Mouse (Mus musculus) midbrain, embryonic 15.5 days (tissue): ENCODE results near the gene Cacng7. TPM values are rescaled to one million over a fixed set of nuclear protein-coding genes. Genes with fewer than 3 reads are reported as not detected.

Experiments used
- ATAC-seq: fragments of 200-750 bp; cut with Nextera tagmentation; replicated peaks from 2 replicates; pipeline ENCODE4 v1.8.0; 2017; ENCODE audit warnings: moderate TSS enrichment
- H3K27ac ChIP-seq: fragments of 300-500 bp; sonication (generic); 2 replicates; pipeline ENCODE4 v1.5.1; 2015; ENCODE audit warnings: mild to moderate bottlenecking, inconsistent platforms
- H3K27me3 ChIP-seq: fragments of 300-500 bp; sonication (generic); replicated peaks from 2 replicates; pipeline ENCODE4 v1.6.1; 2015; ENCODE audit warnings: inconsistent platforms
- H3K36me3 ChIP-seq: fragments of 300-500 bp; sonication (generic); replicated peaks from 2 replicates; pipeline ENCODE4 v1.6.1; 2015; ENCODE audit warnings: inconsistent platforms
- H3K4me1 ChIP-seq: fragments of 300-500 bp; sonication (generic); 2 replicates; pipeline ENCODE4 v1.6.1; 2015; ENCODE audit warnings: inconsistent platforms
- H3K4me2 ChIP-seq: fragments of 300-500 bp; sonication (generic); 2 replicates; pipeline ENCODE4 v1.6.1; 2015; ENCODE audit warnings: inconsistent platforms, mild to moderate bottlenecking, moderate library complexity
- H3K4me3 ChIP-seq: fragments of 300-500 bp; sonication (generic); 2 replicates; pipeline ENCODE4 v1.5.1; 2015; ENCODE audit warnings: mild to moderate bottlenecking, inconsistent platforms
- H3K9ac ChIP-seq: fragments of 300-500 bp; sonication (generic); 2 replicates; pipeline ENCODE4 v1.6.1; 2015; ENCODE audit warnings: mild to moderate bottlenecking, inconsistent platforms
- H3K9me3 ChIP-seq: fragments of 300-500 bp; sonication (generic); 2 replicates; pipeline ENCODE4 v1.6.1; 2016; ENCODE audit warnings: inconsistent platforms
- WGBS: fragments of 180-500 bp; shearing (Covaris S2); methylation state at CpG from one replicate; pipeline ENCODE4 v1.1.7; 2015; ENCODE audit warnings: mixed read lengths; 5-methylcytosine and 5-hydroxymethylcytosine counted together
- microRNA-seq: library from miRNA; unstranded; fragments of <30 nt; microRNA quantifications from one replicate; pipeline ENCODE4, GENCODE M21; 2016
- polyA plus RNA-seq: library from polyadenylated mRNA; unstranded; fragments of >200 nt; fragmentation: Nextera tagmentation; extraction: Ambion mirVana; gene quantifications from 2 replicates; pipeline ENCODE4 v1.2.1, GENCODE M21; 2015

Gene Cacng7
- polyA plus RNA-seq, 1 experiment from 2014 or later, result 4.0 TPM

- Histone ChIP-seq H3K4me2 (no peak overlapping the region), H3K4me1 (peaks cover 21% of the 10 kb centered on the region), H3K36me3 (no peaks in the 10 kb centered on the region), H3K9me3 (no peaks in the 10 kb centered on the region), H3K9ac (no peak overlapping the region), H3K27me3 (peaks cover 18% of the 10 kb centered on the region), H3K27ac (no peak overlapping the region), H3K4me3 (no peak overlapping the region)
- WGBS, result 70% methylated on average over 11 of the region's 11 CpGs
- no peak for ATAC-seq
These were observed 77.2 kb downstream of the Cacng7 start for GRCm38 (mm10) chr7:3409729-3410520.

- Histone ChIP-seq H3K9ac (no peak overlapping the region; the same call in 1 of the 2 replicates), H3K27me3 (peaks cover 19% of the 10 kb centered on the region), H3K9me3 (no peaks in the 10 kb centered on the region), H3K27ac (no peak overlapping the region), H3K4me1 (peaks cover 27% of the 10 kb centered on the region), H3K4me3 (peak overlapping the region; percentile 41), H3K36me3 (no peaks in the 10 kb centered on the region), H3K4me2 (peak overlapping the region; percentile 67)
- ATAC-seq, result peak; percentile 87
- under 1% methylated on average over 33 of the region's 33 CpGs for WGBS
These were observed 78.6 kb downstream of the Cacng7 start for GRCm38 (mm10) chr7:3411160-3411941.

GRCm38 (mm10) chr7:3412036-3412435 is 79.3 kb downstream of the Cacng7 start:
- Histone ChIP-seq H3K36me3 (no peaks in the 10 kb centered on the region), H3K4me1 (peaks cover 27% of the 10 kb centered on the region), H3K9me3 (no peaks in the 10 kb centered on the region), H3K9ac (peak overlapping the region; percentile 26; the same call in 1 of the 2 replicates), H3K27ac (no peak overlapping the region), H3K27me3 (peaks cover 19% of the 10 kb centered on the region), H3K4me2 (peak overlapping the region; percentile 67), H3K4me3 (peak overlapping the region; percentile 41)
- ATAC-seq, result no peak
- 2% methylated on average over 20 of the region's 20 CpGs for WGBS

- peaks cover 19% of the 10 kb centered on the region for H3K27me3 ChIP-seq
- under 1% methylated on average over 47 of the region's 47 CpGs for WGBS
- no peaks in the 10 kb centered on the region for H3K36me3 ChIP-seq
- H3K9ac ChIP-seq, result peak overlapping the region; percentile 58
- peak; percentile 0; the same call in 1 of the 2 replicates for ATAC-seq
- H3K4me1 ChIP-seq, result peaks cover 27% of the 10 kb centered on the region
- peak overlapping the region; percentile 55 for H3K4me3 ChIP-seq
- no peaks in the 10 kb centered on the region for H3K9me3 ChIP-seq
- H3K27ac ChIP-seq, result no peak overlapping the region
- H3K4me2 ChIP-seq, result peak overlapping the region; percentile 77
These were observed 82.1 kb downstream of the Cacng7 start for GRCm38 (mm10) chr7:3414888-3415287.

- H3K36me3 ChIP-seq, result no peaks in the 10 kb centered on the region
These were observed 82.6 kb downstream of the Cacng7 start for GRCm38 (mm10) chr7:3415378-3415777.

More at GRCm38 (mm10) chr7:3415378-3415777, 82.6 kb downstream of the Cacng7 start:
- peak overlapping the region; percentile 77 for H3K4me2 ChIP-seq
- no peak overlapping the region for H3K27ac ChIP-seq
- peak overlapping the region; percentile 55 for H3K4me3 ChIP-seq
- H3K27me3 ChIP-seq, result peaks cover 19% of the 10 kb centered on the region
- WGBS, result under 1% methylated on average over 53 of the region's 60 CpGs
- peak overlapping the region; percentile 58 for H3K9ac ChIP-seq
- no peaks in the 10 kb centered on the region for H3K9me3 ChIP-seq
- peak; percentile 28 for ATAC-seq
- peaks cover 27% of the 10 kb centered on the region for H3K4me1 ChIP-seq

Small RNAs within 50 kb of the gene (microRNA-seq; reads per million reads assigned to microRNA genes)
- gene Gm23450, result 29.8 reads per million, percentile 40 among the genes with 10 or more reads in this experiment

Other genes with a start within 250 kb of the Cacng7 start
- gene AU018091, start 163.8 kb upstream of the Cacng7 start, polyA plus RNA-seq, result not detected in 2 replicates
- 0.05 TPM in 2 replicates for gene Nlrp12, start 83.2 kb upstream of the Cacng7 start, polyA plus RNA-seq
- gene Myadm, start 43.9 kb upstream of the Cacng7 start, polyA plus RNA-seq, result 33.3 and 34.5 TPM in 2 replicates
- gene Prkcg, start 43.8 kb upstream of the Cacng7 start, polyA plus RNA-seq, result 2.3 and 2.4 TPM in 2 replicates
- gene Cacng8, start 57.7 kb downstream of the Cacng7 start, polyA plus RNA-seq, result 18.3 and 19.0 TPM in 2 replicates
- not detected in 2 replicates for gene Cacng6, start 91.2 kb downstream of the Cacng7 start, polyA plus RNA-seq
- not detected in 2 replicates for gene Tarm1, start 169.7 kb downstream of the Cacng7 start, polyA plus RNA-seq